Mouse (Mus musculus): ENCODE measurements around the gene Ddhd1. TPM values are rescaled to one million over a fixed set of nuclear protein-coding genes. Genes with fewer than 3 reads are reported as not detected.

Gene Ddhd1
- total RNA-seq, 4 experiments from 2014 or later: 17.1 to 21.1 (median 18.9) TPM

GRCm38 (mm10) chr14:45566066-45566937, 91.6 kb downstream of the Ddhd1 start:
- DNase-seq: peak; percentile 22

GRCm38 (mm10) chr14:45565216-45566065, 92.5 kb downstream of the Ddhd1 start:
- no peak for DNase-seq

- peak; percentile 35 for DNase-seq
Observed at GRCm38 (mm10) chr14:45563577-45563976, 94.4 kb downstream of the Ddhd1 start.

- no peak for DNase-seq
Observed at GRCm38 (mm10) chr14:45561681-45562080, 96.3 kb downstream of the Ddhd1 start.

- no peak for DNase-seq
Observed at GRCm38 (mm10) chr14:45559018-45559417, 98.9 kb downstream of the Ddhd1 start.

GRCm38 (mm10) chr14:45554336-45554735, 103.6 kb downstream of the Ddhd1 start:
- no peak for DNase-seq

GRCm38 (mm10) chr14:45553854-45554253, 104.1 kb downstream of the Ddhd1 start:
- DNase-seq: no peak

GRCm38 (mm10) chr14:45552431-45552830, 105.5 kb downstream of the Ddhd1 start:
- DNase-seq: no peak

- no peak for DNase-seq
Observed at GRCm38 (mm10) chr14:45551121-45551768, 106.7 kb downstream of the Ddhd1 start.

- DNase-seq: no peak
Observed at GRCm38 (mm10) chr14:45550010-45550647, 107.8 kb downstream of the Ddhd1 start.

- no peak for DNase-seq
Observed at GRCm38 (mm10) chr14:45548118-45548517, 109.8 kb downstream of the Ddhd1 start.

GRCm38 (mm10) chr14:45544905-45545304, 113.0 kb downstream of the Ddhd1 start:
- no peak for DNase-seq

- no peak for DNase-seq
Observed at GRCm38 (mm10) chr14:45544026-45544425, 113.9 kb downstream of the Ddhd1 start.

- DNase-seq: peak; percentile 68
Observed at GRCm38 (mm10) chr14:45539659-45540468, 118.1 kb downstream of the Ddhd1 start.

Small RNAs within 50 kb of the gene (microRNA-seq; reads per million reads assigned to microRNA genes)
- 1.4 to 1.8 reads per million in 2 experiments for gene Mir5131

Other genes with a start within 250 kb of the Ddhd1 start
- 100 to 1,000 TPM in 2 of 4 experiments, 10 to 100 TPM in 2; 57.4 to 113 (median 98.9) TPM for gene Fermt2, start 128.0 kb downstream of the Ddhd1 start, total RNA-seq (2022)

Measured in adrenal gland, adult 8-10 months (tissue).